Mouse (Mus musculus) urinary bladder, postnatal 36 days (tissue): Measurements from ENCODE around the gene Dach1.
A peak's percentile ranks its signal among the peaks of the same experiment; 100 is the strongest.

ENCODE experiments used
- DNase-seq, 2 experiments: peaks; one replicate each; pipeline ENCODE4 v3.0.0; 2022; ENCODE audit warnings: low spot score in 2 of 2, mixed read lengths in 1 of 2

Dach1 gene

DNA sequence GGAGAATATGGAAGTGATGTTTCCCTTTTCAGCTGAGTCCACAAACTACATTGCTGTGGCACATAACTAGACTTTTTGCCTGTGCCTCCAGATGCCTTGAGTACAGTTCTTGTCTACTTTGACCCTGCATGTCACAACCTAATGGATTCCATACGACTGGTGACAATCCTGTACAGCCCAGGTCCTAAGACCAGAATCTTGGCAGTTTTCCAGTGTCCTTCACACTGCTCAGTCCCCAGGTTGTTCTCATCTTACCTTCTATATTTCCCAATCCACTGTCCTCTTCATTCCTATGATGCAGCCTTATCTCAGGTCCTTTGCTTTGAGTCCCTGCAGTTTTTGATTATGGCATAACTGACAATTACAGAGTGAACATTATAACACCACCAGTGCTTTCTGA is 131.0 kb downstream of the Dach1 start:
- no peak for DNase-seq

DNA sequence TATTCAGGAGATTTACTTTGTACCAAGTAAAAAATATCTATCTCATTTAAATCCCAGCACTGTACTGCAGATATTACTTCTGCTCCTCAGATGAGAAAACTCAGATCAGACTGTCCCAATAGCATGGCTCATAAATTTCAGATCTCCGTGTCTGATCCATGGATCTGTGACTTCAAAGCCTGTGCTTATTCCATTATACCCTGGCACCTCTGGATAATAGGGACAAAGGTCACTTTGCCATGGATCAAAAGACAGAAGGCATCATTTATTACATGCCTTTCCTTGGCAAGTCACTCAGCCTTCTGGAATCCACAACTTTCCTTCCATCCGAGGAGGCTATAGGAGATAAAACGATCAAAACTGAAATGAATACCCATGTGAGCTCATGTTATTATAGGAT is 132.4 kb downstream of the Dach1 start:
- DNase-seq, result no peak

DNA sequence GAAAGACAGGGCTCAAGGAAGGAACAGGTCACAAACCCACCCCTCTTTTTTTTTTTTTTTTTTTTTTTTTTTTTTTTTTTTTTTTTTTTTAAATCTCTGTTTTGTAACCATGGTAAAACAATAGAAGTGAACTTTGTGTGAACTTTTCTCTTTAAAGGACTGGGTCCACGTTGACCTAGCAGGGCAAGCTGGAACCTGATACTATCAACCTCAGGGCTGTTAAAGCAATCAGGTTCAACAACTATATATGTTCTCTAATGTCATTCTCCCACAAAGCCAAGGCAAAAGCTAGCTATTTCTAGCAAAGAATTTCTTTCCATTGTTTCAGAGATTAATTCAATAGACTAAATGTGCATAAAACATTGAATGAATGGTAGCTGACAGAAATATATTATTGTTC is 134.3 kb downstream of the Dach1 start:
- DNase-seq, result peak in 1 of 2 experiments; percentile 1

DNA sequence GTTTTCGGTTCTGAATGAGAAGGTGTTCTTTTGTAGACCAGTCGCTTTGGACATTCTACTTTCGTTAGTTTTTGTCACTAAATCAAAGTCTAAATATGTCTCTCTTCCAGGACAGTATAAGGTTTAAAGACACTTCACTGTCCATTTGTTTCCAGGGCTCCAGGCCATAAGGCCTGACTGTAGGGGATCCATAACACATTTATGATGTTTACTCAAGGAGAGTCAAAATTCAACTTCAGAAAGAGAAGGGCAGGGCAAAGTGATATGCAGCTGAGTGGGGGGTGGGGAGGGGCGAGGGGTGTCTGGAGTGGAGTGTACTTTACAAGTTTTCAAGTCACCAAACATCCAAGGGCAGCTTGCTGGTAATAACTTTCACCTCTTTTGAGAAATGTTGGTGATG is 146.0 kb downstream of the Dach1 start:
- DNase-seq, result no peak

DNA sequence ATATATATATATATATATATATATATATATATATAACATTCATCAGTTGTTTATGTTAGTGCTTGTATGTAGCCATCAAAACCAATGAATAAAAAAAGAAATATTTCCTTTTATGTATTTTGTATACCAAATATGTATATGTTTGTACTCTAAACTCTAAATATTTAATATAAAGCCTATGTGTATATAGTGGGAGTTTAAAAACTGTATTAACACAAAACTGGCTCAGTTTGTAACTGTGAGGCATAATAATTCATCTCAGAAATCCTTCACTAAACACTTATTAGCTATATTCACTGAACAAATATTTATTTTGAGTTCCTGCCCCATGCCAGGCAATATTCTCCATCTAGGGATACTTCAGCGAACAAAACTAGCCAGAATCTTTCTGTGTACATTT is 155.5 kb downstream of the Dach1 start:
- DNase-seq, result no peak

DNA sequence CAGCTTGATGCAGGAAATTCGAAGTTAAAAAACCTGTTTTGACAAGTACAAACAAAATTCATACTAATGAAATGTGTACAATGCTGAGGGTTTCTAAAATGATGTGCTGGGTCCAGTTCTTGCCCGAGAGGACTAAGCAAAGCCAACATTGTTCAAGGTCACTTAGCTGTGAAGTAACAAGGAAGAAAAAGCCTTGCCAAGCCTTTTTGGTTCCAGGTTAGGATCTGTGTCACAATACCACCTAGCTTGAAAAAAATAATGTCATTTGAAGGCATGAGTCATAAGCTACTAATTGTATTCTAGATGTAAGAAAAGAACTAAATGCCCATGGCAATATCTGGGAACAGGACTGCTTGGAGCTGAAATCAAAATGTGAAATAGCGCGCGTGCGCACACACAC is 161.1 kb downstream of the Dach1 start:
- DNase-seq, result no peak

DNA sequence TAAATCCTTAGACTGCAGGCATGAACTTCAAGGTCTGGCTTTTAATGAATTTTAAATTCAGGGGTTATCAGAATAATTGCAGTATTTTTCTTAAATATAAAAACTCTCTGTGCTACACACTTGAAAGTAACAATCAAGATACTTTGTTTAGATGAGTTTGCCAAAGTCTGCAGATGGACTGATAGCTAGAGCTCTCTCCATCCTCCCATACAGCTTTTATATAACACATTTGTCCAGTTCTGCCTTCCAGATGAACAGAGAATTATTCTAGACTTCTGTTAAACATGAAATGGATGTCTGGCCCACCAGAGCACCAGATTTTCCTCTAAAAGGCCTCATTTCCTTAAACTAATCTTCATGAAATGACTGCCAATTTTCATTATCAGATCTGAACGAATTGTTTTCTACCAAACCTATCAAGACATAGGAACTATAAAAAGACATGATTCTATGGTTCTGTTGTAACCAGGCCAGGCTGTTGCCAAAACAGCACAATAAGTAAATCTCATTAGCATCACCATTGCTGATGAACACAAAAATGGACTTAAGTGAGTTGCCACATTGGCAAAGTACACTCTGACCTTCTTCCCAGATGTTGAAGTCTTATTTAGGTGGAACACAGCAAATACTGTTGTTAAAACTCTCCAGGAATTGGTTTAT is 167.4 kb downstream of the Dach1 start:
- no peak for DNase-seq

DNA sequence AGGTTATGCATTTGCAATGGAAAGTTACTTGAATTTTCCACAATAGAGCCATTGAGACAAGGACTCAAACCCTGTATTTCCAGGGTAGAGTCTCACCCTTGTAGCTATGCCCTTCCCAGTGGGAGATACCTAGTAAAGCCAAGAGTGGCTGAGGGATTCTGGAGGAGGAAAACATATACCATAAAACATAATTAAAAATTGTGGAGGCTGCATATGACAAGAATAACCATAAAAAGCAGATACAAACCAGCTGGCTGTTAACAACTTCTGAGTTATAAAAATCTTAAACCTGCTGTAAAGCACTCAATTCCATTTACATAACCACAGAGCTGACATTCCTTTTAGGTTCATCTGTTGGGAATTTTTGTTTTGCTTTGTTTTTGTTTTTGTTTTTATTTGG is 171.0 kb downstream of the Dach1 start:
- no peak for DNase-seq

DNA sequence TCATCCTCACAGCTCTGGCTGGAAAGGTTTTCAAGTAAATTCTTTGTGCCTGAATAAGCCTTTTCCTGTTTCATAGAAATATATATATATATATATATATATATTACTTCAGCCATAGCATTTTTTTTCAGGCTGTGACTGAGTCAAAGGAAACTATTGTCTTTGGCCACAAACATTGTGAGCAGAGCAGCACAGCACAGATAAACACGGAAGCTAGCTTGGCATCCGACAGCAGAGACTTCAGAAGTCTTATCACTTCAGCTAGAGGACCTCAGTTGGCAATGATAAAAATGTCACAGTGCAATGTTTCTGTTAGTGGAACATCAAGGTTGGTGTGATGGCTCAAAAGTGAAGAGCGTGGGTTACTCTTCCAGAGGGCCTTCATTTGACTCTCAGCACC is 186.3 kb downstream of the Dach1 start:
- no peak for DNase-seq

DNA sequence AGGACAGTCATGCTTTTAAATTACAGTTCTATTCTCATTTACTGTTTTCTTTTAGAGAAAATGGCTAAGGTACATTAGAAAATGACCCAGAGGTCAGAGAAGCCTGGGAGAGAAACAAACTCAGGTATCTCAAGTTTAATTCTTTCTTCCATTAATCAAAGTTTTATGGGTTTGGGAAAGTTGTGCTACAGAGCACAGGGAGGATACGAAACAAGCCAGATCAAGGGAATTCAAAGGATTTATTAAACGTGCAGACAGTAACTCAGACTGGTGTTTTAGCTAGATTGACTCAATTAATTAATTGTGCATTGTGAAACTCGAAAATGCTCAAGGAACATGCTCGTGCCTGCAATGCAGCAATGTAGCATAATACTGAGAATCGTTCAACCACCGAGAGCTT is 186.9 kb downstream of the Dach1 start:
- DNase-seq, result no peak

DNA sequence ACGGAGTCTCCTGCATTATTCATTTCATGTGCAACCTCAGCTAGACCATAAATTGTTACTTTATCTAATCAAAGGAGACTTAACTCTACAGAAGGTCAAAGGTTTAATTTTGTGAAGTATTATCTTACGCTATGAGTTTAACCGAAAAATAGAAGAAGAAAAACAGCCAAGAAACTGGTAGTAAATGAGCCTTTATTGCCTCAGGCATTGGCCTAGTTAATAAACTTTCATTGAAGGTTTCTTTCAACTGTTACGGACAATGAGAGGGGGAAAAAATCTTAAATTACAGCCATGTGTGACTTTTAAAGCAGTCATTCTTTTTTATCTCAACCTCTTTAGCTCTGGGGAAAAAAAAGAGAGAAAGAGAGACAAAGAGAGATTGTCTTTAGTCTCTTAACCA is 188.7 kb downstream of the Dach1 start:
- DNase-seq, result no peak

DNA sequence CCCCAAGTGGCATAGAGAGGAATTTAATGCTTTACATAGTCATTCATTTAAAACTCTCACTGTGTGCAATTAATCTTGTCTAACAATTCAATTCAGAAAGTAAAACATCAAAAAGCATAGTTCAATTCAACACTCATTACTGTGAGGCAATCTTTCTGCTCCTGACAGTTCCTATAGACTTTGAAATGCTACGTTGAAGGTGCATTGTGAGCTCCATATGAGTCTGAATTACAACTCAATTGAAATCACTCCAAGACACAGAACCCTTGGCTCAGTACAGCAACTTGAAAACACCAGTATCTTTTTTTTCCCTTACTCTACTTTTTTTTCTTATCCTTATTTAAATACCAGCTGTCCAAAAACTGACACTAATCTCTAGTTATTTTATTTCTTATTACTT is 193.5 kb downstream of the Dach1 start:
- no peak for DNase-seq

DNA sequence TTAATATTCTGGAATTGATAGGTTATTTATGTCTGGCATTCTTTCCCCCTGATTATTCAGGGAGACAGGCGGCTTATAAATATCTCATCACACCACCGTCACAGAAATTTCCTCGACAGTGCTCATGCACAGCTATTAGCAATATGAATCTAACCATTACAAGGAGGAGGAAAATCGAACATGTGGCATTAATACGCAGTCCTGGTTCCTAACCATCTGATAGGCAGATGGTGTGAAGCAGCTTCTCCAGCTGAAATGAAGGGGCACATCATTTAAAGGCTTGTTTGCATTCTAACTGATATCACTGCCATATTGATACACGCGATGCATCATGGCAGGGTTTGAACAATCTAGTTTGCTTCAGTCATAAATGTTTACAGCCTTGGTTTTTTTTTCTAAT is 194.1 kb downstream of the Dach1 start:
- no peak for DNase-seq

DNA sequence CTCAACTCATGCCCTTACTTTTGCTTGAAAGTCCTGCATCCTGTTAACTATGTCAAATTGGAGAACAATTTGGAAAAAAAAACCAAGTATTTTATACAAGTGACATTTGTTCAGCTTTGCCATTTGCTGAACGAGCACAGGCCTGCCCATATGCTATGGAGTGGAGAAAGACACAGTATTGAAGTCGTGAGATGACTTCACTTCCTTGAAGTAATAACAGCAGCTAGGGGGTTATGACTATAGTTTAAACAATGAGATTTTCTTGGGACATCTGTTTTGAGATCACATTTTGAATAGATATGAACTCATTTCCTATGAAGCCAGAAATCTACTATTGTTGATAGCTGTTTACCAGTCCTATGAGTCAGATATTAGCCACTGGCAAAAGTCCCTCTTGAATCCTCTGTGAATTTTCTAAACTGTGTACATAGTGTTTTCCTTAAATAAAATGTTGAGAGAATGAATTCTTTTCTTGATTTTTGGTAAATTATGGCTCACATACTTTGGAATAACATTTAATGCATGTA is 205.0 kb downstream of the Dach1 start:
- no peak for DNase-seq

DNA sequence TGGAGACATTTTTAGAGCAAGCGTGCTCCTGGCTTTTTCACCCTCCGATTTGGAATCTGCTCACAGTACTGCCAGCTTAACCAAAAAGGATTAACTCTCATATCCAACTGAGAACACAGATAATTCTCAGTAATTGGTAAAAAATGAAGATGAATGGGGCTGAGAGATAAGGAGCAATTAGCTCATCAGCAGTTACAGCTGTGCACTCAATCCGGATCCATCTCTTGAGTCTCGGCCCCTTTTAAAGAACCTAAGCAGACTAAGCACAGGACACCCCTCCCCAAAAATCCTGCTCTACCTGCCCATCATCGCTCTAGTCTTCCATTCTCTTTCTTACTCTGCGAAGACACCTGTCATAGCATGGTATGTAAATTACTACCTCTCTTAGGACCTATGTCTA is 205.9 kb downstream of the Dach1 start:
- DNase-seq, result no peak

DNA sequence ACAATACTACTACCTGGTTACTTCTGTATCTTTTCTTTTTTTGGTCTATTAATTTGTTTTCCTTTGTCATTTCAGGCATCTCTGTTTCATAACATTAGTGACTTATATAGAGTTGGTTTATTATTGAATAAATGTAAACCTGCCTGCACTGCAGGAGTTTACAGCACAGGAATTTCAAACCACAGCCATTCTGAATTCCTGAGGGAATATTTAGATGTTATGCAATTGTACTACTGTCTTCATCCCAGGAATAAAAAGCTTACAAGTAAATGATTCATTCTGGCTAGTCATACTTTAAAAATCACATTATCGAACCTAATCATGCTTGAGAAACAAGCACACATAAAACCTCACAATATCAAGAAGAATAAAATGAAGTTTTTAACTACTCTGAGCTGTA is 213.2 kb downstream of the Dach1 start:
- no peak for DNase-seq

DNA sequence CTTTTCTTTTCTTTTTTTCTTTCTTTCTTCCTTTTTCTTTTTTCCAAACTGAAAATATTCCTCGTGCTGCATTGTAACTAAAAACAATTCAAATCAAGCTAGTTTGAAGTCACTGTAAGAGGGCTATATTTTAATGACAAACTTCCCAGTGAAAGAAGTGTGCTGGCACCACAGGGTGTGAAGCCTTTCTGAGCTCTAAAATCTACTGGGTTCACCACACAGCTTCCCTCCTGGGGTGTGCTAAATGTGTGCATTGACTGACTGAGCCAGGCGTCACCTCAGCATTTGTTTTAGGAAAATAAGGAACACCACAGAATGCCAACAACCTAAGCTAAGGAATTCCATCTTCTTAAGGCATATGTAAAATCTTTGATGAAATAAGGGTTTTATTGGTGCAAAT is 224.1 kb downstream of the Dach1 start:
- DNase-seq, result no peak

DNA sequence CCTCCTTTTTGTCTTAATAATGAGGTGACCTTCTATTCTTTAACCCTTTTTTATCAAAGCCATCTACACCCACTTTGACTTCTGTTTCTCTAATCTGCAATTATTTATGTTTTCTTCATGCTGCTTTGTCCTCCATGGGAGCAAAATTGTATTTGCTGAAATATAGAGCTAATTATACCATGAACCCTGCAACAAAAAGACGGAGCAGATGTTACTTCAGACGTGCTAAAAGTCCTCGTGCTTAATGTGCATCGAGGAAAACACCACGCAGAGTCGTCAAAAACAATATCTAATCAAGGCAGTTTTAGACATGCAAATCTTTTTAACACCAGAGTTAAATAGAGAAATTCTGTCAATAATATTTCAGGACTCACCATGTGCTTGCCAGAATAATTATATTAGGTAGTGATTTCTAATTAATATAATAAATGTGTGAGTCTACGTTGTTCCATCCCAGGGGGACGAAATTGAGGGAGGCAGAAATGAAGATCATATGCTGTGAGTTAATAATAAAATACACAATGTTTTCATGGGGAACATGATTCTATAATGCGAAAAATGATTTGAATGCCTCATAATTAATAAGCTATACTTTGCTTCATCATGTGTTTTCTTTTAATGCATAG is 224.8 kb downstream of the Dach1 start:
- no peak for DNase-seq

DNA sequence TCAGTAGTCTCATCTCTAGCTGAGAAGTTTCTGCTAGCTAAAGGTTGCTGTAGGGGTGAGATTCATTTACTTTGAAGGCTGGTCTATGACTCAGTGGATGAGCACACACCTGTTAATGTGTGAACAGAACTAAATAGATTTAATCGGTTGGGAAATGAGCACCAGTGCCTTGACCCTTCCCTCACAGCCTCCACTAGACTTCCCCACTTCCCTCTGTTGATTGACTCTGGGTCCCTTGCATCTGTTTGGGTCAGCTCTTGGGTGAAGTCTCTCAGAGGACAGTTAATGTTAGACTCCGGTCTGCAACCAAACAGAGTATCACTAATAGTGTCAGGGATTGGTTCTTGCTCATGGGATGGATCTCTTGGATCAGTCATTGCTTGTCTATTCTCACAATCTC is 227.2 kb downstream of the Dach1 start:
- no peak for DNase-seq

DNA sequence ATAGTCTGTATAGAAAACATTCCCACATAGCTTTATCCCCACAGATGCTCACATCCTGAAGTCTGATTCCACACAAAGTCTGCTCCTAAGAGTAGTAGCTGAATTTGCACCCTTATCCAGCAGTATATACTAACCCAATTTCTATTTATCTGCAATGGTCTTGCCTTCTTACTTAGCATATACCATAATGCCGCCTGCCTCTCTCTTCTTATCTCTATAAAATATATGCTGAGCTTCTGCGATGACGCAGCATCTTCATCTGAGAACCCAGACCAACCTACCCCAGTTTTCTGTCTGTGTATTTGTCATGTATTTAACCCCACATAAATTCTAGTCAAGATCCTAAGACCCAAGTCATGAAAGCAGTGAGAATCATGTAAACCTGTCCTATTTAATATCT is 272.9 kb downstream of the Dach1 start:
- no peak for DNase-seq

DNA sequence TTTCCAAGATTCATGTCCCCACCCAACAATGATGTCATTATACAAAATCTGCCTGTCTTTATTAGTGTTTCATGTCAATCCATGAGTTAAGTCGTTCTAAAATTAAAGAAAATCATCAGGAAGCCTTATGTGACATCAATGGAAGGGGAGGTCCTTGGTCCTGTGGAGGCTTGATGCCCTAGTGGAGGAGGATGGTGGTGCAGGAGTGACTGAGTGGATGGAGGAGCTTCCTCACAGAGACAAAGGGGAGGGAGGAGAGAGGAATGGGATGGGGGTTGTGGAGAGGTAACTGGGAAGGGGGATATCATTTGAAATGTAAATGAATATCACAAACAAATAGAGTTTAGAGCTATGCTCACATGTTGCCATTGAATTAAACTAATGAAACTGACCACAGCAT is 287.6 kb downstream of the Dach1 start:
- no peak for DNase-seq

DNA sequence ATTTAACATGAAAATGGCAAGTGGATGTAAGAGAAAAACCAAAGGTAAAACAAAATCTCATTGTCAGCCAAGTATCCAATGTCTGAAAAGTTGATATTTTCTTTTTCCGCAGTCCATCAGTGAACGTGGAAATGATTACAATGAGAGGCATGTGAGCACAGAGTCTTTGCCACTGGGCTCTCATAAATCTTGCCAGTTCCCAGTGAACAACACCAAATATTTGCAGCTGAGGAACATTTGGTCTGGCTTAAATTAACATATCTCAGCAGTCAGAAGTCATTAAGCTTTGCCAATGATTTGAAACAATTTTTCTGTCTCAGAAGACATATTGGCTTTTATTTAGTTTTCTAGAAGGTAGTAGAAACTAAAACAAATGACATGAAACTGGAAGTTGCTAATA is 298.6 kb downstream of the Dach1 start:
- no peak for DNase-seq

DNA sequence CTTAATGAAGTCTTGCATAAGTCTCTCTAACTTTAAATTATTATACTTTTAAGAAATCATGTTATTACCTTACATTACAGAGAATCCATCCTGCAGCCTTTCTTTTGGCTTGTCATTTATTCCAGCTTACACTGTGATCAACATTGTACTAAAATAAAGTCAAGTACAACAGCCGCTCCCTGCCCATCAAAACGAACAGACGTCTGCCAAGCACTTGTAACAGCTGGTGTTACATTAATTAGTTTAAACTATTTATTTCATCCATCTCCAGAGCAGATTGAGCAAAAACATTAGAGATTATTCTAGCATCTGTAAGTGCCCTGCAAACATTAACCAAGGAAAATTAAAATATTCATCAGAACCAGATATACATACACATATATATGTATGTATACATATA is 311.2 kb downstream of the Dach1 start:
- DNase-seq, result no peak

DNA sequence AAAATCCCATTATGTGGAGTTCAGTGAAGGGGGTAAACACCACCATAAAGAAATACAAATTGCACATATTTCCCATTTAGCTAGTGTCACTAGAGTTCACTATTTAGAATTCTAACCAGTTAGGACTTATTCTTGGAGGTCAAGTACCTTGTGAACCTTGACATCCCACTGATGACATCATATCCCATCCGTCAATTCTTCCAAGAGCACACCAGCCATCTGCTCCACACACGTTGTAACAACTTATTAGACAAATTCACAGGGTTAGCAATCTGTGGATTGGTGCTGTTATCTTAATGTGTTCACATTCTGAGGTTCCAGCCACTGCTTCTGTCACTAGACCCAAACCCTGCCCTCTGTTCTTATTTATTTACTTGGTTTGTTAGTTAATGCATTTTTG is 312.3 kb downstream of the Dach1 start:
- no peak for DNase-seq
